Mouse (Mus musculus) lung, adult 2 months (tissue): ENCODE data around the gene Kntc1.

Source experiments
- CTCF ChIP-seq: fragments of 200-500 bp; IDR thresholded peaks from 2 replicates; pipeline ENCODE4 v1.5.1; 2011; ENCODE audit warnings: mild to moderate bottlenecking, low read length, control low read depth; ENCODE audit not compliant: insufficient read depth
- POLR2A ChIP-seq: fragments of 200-500 bp; IDR thresholded peaks from 2 replicates; pipeline ENCODE4 v1.6.1; 2011; ENCODE audit warnings: low read depth, mild to moderate bottlenecking, control low read depth, low read length, borderline replicate concordance; ENCODE audit errors: extremely low read depth

DNA sequence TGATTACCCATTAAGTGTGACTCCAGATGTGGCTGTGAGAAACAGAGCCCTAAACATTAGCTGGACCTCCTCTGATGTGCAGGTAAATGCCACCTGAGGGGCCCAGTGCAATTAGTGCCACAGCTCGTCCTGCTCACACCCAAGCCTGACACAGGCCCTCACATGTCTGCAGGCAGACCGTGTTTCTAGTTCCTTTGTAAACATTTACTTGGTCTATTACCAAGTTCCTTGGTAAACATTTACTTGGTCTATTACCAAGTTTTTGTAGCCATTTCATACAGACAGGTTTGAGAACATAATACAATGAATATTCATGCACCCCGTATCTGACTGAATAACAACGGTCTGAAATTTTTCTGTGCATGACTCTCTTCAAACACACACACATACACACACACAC is 39.9 kb upstream of the Kntc1 start:
- TF ChIP-seq CTCF (no peak), POLR2A (no peak)
